Mouse (Mus musculus) cerebellum, adult 9-10 months (tissue): ENCODE measurements around the gene Irgm2.

Experiments used
- DNase-seq: peaks from one replicate; pipeline ENCODE4 v3.0.0; 2022

The Irgm2 gene

DNA sequence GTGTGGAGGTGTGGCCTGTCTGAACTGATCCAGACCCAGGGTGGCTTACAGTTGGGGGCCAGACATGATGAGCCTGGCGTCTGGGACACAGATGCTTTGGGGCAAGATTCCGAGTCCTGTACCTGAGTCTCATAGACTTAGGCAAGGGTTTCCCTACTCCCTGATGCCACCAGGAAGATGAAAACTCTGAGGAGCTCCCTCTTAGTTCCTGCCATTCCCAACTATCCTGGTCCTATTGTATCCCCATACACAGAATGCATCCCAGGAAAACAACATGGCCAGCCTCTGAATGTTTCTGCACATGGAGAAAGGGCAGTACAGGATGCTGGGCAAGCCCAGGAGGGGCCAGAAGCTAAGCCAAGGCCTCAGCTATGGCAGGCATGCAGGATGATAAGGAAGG is 64.1 kb downstream of the Irgm2 start:
- no peak for DNase-seq

DNA sequence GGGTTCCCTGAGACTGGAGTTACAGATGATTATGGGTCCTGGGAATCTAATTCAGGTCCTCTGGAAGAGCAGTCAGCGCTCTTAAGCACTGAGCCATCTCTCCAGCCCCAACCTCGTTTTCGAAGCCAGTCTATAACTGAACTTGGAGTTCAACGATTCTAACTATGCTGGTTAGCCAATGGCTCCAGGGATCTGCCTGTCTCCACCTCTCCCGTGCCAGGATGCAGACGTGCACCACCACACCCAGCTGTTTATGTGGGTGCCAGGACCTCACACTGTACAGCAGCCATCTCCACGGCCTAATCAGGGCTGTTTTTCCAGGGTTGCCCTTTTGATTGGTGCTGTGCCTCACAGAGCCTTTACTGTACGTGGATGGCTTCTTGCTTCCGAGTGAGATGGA is 65.1 kb downstream of the Irgm2 start:
- no peak for DNase-seq

DNA sequence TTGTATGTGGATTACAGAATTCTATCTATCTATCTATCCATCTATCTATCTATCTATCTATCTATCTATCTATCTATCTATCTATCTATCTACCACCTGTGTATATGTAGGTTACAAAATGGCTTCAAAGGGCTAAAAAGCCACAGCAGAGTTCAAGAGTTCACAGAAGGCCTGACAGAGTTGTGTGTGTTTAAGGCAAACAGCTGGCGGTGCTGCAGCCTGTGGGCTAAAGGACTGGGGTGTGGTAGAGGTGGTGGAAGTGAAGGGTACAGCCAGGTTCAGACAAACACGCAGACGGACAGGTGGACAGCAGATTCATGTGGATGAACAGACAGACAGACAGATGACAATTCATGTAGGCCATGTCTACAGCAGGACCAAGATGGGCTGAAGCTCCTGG is 68.9 kb downstream of the Irgm2 start:
- no peak for DNase-seq
